Mouse (Mus musculus) embryo, embryonic 11.5 days (tissue): ENCODE results near the gene Smu1.
"Not testable (repeated sequence)": the region's sequence is repeated elsewhere in the genome, so short reads cannot be mapped to it uniquely, and the experiment has no call there.

Experiments used
- DNase-seq: peaks from one replicate; pipeline ENCODE4 v3.0.0-alpha.2; 2012; ENCODE audit warnings: low read depth, low spot score

The Smu1 gene

DNA sequence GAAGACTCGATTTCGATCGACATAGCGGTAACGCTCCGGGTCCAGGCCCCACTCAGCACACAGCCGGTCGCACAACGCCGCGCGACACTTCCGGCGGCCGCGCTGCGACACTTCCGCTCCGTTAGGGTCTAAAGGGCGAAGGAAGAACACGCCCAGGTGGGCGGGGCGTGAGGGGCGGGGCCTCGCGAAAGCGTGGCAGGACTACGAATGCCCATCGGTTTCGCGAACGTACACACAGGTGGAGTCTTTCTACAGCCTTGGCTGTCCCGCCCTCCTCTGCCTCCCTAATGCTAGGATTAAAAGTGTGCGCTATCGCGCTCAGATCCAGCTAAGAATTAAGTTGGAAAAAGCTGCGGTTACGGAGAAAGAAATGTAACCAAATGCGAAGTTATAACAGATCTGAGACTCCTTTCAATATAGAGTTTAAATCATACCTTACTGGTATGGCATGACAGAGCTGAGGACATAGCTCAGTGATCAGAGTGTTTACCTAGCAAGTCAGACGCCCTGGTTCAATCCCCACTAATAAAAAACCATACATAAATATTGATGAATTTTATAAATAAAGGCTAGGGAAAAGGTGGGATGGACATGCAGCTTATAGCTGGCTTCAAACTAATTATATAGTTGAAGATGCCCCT lies at the start of gene Smu1:
Gene Smu1 (minus strand): TSS at position 144 of the 641 bp plus-strand sequence.
- peak; percentile 99 for DNase-seq

DNA sequence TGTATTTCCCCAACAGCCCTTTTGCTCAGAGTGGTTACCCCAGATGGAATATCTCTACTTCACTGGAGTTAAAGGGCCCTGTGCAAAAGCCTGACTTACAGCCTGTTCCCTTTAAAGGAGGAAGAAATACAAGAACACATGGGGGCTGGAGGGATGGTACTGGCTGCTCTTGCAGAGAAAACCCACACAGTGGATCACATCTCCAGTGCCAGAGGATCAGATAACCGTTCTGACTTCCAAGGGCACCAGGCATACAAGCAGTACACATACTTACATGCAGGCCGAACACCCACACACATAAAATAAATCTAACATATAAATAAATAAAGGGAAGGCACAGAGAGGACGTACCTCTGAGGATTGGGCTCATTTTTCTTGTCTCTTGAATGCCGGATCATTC lies 49.7 kb upstream of the Smu1 start:
- no peak for DNase-seq

DNA sequence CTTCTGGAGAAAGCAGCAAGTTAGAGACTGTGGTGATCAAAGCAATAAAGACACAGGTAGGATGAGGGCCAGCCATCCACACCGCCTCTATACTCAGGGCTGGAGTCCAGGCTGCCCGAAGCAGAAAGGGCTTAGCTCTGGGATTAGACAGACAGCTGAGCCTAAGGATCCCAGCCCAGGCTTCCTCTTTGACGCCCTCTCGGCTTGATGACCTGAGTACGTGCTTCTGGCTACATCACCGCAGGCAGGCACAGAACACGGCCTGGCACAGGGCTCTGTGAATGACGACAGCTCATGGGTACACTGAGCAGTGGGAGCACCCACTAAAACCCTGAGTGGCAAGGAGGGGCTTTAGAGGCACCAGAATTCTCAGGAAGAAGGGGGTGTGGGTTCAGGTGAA lies 47.7 kb upstream of the Smu1 start:
- DNase-seq: no peak

DNA sequence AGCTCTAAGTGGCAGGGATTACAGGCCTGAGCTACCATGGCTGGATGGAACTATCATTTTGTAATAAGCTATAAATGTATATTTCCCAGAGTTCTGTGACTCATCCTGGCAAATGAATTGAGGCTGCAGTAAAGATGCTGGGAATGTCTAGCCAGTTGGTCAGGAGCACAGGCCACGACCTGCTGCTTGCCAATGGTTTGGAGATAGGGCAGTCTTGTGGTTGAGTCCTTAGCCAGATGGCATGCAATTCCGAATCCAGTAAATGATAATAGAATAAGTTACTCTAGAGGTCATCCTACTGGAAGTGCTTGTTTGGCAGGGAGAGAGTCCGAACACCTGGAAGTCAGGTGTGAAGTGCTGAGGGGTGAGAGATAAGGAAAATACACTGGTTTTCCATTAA lies 45.1 kb upstream of the Smu1 start:
- no peak for DNase-seq

DNA sequence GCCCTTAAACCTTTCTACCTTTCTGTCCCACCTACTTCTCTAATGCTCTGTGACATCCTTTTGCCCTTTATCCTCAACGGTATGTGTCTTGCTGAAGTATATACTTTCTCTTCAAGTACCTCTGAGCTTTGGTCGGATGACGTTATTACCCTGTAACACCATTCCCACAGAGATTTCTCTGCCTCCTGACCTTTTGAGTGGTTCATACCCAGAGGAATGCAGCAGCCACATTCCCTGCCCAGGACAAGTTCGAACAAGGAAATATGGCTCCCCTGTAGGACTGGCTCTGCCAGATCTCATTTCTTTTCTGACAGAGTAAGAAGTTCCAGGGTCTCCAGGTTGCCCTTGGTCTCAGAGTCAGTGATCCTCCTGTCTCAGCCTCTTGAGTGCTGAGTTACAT lies 44.2 kb upstream of the Smu1 start:
- DNase-seq: no peak

DNA sequence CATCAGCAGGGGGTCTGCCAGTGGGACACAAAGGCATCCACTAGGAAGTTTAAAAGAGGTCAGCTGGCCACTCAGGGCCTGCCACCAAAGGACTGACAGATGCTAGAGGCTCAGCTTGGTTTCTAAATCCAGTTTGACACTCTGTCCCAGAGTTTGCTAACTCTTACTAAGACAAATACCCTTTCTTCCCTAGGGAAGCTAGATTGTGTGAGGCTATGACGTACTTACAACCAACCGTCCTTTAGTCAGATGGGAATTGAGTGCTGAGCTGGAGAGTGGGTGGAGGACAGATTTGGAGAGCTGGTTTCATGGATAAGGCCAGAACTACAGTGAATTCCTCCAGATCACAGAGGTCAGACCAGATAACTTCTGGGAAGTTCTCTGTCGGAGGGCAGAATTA lies 43.1 kb upstream of the Smu1 start:
- no peak for DNase-seq

DNA sequence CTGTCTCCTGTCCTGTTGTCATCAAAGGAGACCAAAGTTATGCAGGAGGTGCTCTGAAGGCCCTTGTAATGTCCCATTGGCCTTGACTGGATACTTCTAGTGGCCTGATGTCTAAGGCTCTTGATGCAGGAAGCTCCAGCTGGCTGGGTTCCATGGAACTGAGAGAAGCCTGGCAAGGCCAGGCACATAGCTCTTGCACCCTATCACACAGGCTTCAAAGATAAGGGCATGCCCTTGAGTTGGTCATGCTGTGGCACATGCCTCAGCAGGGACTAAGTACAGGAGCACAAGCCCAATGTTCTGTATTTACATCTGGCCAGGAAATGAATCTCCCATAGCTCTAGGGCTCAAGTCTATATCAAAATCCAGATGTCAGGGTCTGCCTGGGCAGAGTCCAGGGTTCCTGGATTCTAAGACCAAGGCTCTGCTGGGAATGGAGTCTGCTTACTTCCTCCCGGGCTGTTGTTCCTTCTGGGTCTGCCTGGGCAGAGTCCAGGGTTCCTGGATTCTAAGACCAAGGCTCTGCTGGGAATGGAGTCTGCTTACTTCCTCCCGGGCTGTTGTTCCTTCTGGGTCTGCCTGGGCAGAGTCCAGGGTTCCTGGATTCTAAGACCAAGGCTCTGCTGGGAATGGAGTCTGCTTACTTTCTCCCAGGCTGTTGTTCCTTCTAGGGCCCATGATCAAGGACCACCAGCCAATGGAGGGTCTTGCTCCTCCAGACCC lies 41.3 kb upstream of the Smu1 start:
- DNase-seq: not testable (repeated sequence)

DNA sequence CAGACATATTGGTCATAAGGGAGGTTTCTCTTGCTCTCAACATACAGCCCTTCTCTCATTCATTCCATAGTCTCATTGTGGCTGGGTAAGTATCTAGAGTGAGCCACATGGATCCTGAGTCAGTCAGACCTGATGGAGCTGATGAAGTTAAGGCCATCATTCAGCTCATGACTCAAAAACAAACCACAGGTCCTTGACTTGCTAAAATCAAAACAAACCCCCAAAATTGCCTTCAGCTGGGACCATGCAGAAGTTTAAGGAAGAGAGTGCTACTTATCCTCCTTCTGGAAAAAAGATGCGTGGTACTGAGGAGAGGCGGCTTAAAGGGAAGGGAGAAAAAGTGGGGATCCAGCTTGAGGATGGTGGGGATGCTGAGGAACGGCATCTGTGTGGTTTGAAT lies 38.0 kb upstream of the Smu1 start:
- DNase-seq: no peak

DNA sequence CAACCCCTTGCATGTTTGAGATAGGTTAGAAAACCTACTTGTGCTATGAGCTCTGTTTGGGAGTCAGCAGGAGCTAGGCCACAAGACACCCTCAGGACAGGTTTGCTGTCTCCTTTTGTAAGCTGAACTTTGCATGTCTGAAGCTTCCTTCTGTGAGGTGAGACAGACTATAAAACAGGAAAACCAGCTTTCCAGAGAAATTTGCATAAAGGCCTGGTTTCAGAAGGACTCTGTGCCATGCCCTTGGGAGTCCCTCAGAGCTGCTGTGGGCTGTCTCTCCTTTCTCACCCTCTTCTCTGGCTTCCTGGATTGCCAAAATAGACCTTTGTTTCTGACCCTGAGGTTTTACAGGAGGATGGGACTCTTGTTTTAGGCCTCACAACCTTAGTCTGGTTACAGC lies 36.6 kb upstream of the Smu1 start:
- no peak for DNase-seq

DNA sequence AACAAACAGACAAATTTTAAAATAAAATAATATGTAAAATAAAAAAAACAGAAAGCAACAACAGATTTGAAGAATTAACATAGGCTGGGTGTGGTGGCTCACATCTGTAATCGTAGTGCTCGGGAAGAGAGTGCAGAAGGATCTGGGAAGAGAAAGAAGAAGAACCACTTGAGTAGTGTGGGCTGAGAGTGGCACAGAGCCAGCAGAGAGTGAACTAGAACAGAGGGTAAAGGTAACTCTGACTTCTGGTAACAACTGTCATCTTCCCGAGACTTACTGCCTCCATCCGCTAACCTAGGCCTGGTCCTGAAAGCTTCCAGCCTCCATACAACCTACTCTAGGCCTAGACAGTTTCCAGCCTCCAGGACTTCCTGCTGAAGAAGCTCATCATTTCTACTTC lies 33.5 kb upstream of the Smu1 start:
- DNase-seq: no peak

DNA sequence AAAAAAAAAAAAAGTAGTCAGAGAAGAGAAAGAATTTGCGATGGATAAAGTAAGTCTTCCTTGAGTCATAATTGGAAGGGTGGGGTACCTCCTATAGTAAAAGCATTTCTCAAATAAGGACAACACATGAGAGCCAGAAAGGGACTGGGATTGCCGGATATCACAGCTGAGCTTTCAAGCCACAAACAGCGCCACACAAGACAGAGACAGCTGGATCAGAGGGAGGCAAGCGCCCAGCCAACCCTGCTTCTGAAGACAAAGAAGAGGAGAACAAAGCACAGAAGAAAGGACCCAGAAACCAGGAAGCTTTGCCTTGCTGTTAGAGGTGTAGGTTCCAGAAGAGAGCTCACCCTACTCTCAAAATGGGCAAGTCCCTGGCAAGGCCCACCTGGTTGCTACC lies 28.9 kb upstream of the Smu1 start:
- no peak for DNase-seq

DNA sequence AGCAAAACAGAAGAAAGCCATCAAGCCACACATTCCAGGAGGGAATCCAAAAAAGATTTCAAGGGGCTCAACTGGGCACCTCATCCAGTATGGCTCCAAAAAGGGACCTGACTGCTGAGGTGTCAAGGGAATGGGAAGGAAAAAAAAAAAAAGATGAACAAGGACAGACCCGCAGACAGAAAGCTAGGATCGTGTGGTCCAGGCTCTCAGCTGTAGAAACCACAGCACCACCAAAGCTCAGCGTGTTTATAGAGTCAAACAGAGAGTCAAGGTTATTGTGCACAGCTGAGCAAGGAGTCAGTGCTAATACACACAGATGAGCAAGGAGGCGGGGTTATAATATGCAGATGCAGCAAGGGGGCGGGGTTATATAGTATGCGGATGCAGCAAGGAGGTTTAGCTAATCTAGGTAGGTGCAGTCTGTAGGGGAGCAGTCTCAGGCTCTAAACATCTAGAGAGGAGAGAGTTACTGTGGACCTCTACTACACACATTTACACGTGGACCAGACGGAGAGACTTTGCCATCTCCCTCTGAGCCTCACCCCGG lies 28.0 kb upstream of the Smu1 start:
- DNase-seq: no peak

DNA sequence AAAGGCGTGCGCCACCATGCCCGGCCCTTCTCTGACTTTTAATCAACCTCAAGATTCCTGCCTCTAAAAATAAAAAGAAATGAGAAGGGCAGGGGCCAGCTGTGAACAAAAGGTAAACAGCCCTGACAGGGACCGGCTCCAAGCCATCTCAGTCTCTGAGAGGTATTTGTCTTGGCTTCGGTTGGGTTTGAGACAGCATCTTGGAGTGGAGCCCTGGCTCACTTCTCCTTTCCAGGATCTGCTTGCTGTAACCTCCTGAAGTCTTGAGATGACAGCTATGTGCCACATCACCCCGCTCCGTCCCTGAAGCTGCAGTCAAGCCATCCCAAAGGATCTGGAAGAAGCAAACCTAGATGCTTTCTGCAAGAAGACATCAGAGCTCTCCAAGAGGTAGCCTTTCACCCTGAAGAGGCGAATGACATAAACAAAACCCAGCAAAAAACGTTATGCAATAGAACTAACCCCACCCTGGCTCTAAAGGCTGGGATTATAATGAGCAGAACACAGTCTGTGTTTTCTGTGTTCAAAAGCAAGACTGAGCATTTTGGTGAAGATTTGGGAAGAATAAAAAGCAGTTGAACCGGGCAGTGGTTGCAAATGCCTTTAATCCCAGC lies 26.9 kb upstream of the Smu1 start:
- DNase-seq: no peak

DNA sequence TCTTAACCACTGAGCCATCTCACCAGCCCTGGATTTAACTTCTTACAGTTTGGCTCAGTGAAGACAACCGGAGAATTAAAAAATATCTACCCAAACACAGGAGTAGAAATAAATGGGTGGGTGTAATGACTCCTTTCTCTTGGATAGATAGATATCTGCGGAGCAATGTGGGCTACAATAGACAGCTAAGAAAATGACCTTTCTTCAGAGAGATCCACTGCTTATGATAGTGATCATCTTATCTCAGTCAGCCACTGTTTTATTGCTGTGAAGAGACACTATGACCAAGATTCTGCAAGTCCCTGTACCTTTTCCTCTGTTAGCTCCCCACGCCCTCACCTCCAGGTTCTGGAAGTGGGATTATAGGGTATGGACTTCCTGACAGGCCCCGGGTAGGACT lies 25.3 kb upstream of the Smu1 start:
- DNase-seq: no peak

DNA sequence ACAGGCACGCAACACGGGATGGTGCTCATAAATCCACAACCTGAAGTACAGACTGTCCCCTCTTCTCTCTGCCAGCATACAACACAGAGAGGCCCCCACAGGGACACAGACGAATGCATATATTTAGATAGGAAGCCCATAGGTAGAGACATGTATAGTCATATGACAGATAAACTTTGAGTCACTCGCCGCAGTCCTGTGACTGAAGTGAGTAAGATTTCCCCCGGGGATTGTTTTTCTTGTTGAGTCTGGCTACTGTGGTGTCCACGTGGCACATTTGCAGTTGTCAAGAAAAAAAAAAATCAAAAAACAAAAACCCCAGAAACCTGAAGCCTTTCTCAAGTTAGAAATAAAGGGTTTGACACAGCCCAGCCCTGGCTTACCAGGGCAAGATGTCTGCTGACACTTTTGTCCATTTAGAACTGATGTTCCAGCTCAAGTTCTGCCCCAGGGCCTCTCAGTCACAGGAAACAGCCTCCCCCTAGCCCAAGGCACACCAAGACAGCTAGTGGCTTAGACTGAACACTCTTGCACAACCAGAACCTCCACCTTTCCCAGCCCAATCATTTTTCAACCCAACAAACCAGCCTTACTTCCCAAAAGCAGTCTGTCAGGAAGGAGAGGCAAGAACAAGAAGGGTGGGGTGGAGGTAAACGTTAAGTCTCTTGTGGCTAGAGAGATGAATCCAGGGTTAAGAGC lies 24.2 kb upstream of the Smu1 start:
- no peak for DNase-seq

DNA sequence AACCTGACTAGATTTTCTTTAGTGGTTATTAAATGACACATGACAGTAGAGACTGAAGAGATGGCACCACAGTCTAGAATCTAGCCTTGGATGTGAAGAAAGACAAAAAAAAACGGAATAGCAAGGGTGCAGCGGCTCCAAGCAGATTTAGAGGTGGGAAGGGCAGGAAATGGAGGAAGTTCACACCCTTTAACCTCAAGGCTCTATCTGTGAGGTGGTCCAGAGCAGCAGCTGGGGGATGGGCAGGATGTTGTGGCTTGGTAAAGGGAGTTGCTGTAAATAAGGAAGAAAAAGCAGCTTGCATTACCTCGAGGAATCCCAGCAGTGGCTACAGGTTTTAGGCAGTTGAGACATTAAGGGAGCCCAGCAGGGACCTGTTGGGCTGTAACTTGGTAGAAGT lies 23.4 kb upstream of the Smu1 start:
- no peak for DNase-seq

DNA sequence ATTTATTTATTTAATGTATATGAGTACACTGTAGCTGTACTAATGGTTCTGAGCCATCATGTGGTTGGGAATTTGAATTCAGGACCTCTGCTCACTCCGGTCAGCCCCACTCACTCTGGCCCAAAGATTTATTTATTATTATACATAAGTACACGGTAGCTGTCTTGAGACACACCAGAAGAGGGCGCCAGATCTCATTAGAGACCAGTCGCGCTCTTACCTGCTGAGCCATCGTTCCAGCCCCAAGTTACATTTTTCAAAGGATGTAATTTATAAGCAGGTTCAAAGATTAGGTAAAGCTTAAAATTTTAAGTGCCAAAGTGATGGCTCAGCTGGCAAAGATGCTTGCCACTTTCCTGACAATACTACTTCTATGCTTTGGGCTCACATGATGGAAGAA lies 20.9 kb upstream of the Smu1 start:
- DNase-seq: no peak

DNA sequence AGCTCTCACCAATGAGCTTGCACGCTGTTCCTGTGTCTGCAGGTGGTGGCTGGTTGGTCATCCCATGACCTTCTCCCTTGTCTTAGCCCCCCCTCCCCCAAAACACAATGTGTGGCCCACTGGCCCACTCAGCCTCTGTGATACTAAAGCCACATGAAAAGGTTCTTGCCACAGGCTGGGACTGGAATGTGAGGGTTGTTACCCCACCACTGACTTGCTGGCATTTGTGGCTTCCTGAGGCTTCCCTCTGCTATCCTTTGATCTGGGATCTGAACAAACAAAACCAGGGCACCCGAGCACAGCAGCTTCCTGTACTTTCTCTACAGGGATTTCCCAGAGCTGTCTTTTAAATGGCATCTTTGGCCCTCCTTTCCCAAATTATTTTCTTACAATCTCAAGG lies 19.4 kb upstream of the Smu1 start:
- DNase-seq: no peak

DNA sequence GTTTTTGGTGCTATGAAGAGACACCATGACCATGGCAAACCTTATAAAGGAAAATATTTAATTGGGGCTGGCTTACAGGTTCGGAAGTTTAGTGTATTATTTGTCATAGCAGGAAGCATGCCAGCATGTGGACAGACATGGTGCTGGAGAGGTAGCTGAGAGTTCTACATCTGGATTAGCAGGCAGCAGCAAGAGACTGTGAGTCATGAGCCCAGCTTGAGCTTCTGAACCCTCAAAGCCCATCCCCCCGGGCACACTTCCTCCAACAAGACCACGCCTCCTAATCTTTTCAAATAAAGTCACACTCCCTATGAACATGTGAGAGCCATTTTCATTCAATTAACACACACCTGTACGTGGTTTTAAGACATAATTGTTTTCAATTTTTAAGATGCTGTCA lies 18.7 kb upstream of the Smu1 start:
- no peak for DNase-seq

DNA sequence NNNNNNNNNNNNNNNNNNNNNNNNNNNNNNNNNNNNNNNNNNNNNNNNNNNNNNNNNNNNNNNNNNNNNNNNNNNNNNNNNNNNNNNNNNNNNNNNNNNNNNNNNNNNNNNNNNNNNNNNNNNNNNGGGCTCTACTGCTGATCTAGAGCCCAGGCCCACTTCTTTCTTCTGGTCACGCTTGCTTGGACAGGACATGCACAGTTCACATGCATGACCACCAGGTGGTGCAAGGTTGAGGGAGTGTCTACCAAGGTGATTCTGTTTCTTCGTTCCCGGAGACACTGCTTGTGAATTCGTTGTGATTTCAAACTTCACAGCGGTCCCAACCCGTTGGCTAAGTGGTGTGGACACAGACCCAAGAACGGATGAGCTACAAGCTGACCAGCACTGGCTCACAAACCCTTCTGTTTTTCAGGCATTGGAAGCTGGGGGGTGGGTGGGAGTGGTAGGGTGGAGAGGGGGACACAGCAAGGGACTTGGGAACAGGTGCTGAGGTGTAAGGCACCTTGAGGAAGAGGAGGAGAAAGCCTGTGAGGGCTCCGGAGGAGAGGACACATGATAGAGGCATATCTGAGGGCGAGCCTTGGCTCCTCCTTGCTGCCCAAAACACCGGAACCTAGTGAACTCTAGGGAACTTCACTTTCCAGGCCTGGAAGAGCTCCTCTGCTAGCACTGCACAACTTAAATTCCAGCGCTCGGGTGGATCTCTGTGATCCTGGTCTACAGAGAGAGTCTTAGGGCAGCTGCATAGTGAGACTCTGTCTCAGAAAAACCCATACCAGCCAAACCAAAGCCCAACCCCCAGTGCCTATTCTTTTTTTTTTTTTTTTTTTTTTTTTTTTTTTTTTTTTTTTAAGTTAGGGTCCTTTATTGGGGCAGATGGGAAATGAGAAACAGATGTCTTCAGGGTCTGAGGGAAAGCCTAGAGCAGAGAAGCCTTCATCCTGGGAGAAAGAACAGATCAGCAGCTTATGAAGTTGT lies 16.8 kb upstream of the Smu1 start:
- peak; percentile 73 for DNase-seq

DNA sequence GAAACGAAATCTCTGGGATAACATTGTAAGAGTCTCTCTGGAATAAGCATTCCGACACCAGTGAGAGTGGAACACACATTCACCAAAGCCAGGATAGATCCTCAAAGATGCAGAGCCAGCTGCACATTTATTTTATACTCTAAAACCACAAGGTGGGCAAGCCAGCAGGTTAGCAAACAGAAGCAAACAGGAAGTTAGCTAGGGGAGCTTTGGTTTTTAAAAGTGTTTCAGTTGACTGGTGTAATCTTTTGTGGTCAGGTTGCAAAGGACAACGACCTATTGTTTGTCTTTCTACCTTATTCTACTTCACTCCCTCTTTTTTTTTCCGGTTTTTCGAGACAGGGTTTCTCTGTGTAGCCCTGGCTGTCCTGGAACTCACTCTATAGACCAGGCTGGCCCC lies 2.2 kb upstream of the Smu1 start:
- no peak for DNase-seq
